Mouse (Mus musculus): ENCODE measurements around the gene Prkrip1. TPM values are rescaled to one million over a fixed set of nuclear protein-coding genes. Genes with fewer than 3 reads are reported as not detected.

The Prkrip1 gene
- total RNA-seq, 2 experiments from 2014 or later, result 32.8 to 42.6 TPM

Other genes starting within 250 kb of the Prkrip1 start
- gene Ssc4d, start 224.4 kb downstream of the Prkrip1 start, total RNA-seq (2021), result 1 to 10 TPM in 1 of 2 experiments, under 1 TPM in 1; 0.77 to 1.3 TPM
- gene Zp3, start 218.9 kb downstream of the Prkrip1 start, total RNA-seq (2021), result not detected
- 1 to 10 TPM; 7.8 to 8.2 TPM for gene Dtx2, start 204.2 kb downstream of the Prkrip1 start, total RNA-seq (2021)
- gene Upk3b, start 160.5 kb downstream of the Prkrip1 start, total RNA-seq (2021), result not detected
- gene Upk3bl, start 144.5 kb downstream of the Prkrip1 start, total RNA-seq (2021), result not detected
- 1 to 10 TPM; 2.5 to 3.4 TPM for gene Rasa4, start 115.0 kb downstream of the Prkrip1 start, total RNA-seq (2021)
- 10 to 100 TPM; 72.0 to 86.0 TPM for gene Polr2j, start 82.3 kb downstream of the Prkrip1 start, total RNA-seq (2021)
- gene Lrwd1, start 62.9 kb downstream of the Prkrip1 start, total RNA-seq (2021), result 10 to 100 TPM; 11.9 to 15.9 TPM
- gene Alkbh4, start 62.8 kb downstream of the Prkrip1 start, total RNA-seq (2021), result 10 to 100 TPM; 10.1 to 12.0 TPM
- gene Orai2, start 28.2 kb downstream of the Prkrip1 start, total RNA-seq (2021), result 100 to 1,000 TPM; 136 to 151 TPM
- gene Sh2b2, start 47.6 kb upstream of the Prkrip1 start, total RNA-seq (2021), result 1 to 10 TPM; 5.7 to 6.4 TPM